Mouse (Mus musculus): ENCODE results near the gene Lrfn4. TPM values are rescaled to one million over a fixed set of nuclear protein-coding genes. Genes with fewer than 3 reads are reported as not detected.

The Lrfn4 gene
- total and polyA plus RNA-seq, 2 experiments from 2014 or later, result 17.1 to 164 TPM

GRCm38 (mm10) chr19:4570815-4571214, 44.7 kb downstream of the Lrfn4 start:
- Histone ChIP-seq H3K9ac (replicated peaks; ENCODE audit: low read length, poor library complexity, severe bottlenecking) (no peak overlapping the region), H3K27me3 (ENCODE audit: insufficient read depth, low read length) (no peaks in the 10 kb centered on the region), H3K4me3 (ENCODE audit: low read depth, low read length) (no peak overlapping the region), H3K9me3 (ENCODE audit: low read length) (no peaks in the 10 kb centered on the region), H3K27ac (ENCODE audit: low read depth, low read length) (no peak overlapping the region), H3K4me2 (ENCODE audit: low read depth, low read length, poor library complexity, severe bottlenecking) (no peak overlapping the region), H3K36me3 (ENCODE audit: insufficient read depth, low read length) (no peaks in the 10 kb centered on the region), H3K4me1 (ENCODE audit: insufficient read depth, low read length) (no peaks in the 10 kb centered on the region)
- no peak for ATAC-seq (ENCODE audit: low FRiP score)
- DNase-seq (ENCODE audit: low spot score), result no peak
- WGBS, result 88% methylated on average over 6 of the region's 6 CpGs
- no peak for TF ChIP-seq CTCF (IDR thresholded peaks at IDR 0.05)

- 83% methylated on average over 11 of the region's 11 CpGs for WGBS
- no peaks in the 10 kb centered on the region for H3K27me3 ChIP-seq (ENCODE audit: insufficient read depth, low read length)
- no peak overlapping the region for H3K27ac ChIP-seq (ENCODE audit: low read depth, low read length)
- no peak overlapping the region for H3K4me2 ChIP-seq (ENCODE audit: low read depth, low read length, poor library complexity, severe bottlenecking)
- H3K9me3 ChIP-seq (ENCODE audit: low read length), result no peaks in the 10 kb centered on the region
- no peak overlapping the region for H3K4me3 ChIP-seq (ENCODE audit: low read depth, low read length)
- ATAC-seq (ENCODE audit: low FRiP score) (no peak), DNase-seq (ENCODE audit: low spot score) (no peak)
- no peaks in the 10 kb centered on the region for H3K36me3 ChIP-seq (ENCODE audit: insufficient read depth, low read length)
- H3K9ac ChIP-seq (replicated peaks; ENCODE audit: low read length, poor library complexity, severe bottlenecking), result no peak overlapping the region
- TF ChIP-seq CTCF (IDR thresholded peaks at IDR 0.05), result no peak
- H3K4me1 ChIP-seq (ENCODE audit: insufficient read depth, low read length), result no peaks in the 10 kb centered on the region
These were observed 45.2 kb downstream of the Lrfn4 start for GRCm38 (mm10) chr19:4570237-4570613.

- no peaks in the 10 kb centered on the region for H3K9me3 ChIP-seq (ENCODE audit: low read length)
- H3K27me3 ChIP-seq (ENCODE audit: insufficient read depth, low read length), result no peaks in the 10 kb centered on the region
- no peaks in the 10 kb centered on the region for H3K4me1 ChIP-seq (ENCODE audit: insufficient read depth, low read length)
- no peaks in the 10 kb centered on the region for H3K36me3 ChIP-seq (ENCODE audit: insufficient read depth, low read length)
- H3K4me2 ChIP-seq (ENCODE audit: low read depth, low read length, poor library complexity, severe bottlenecking), result no peak overlapping the region
- no peak overlapping the region for H3K4me3 ChIP-seq (ENCODE audit: low read depth, low read length)
- no peak for ATAC-seq (ENCODE audit: low FRiP score)
- peak; percentile 40 for DNase-seq (ENCODE audit: low spot score)
- WGBS, result 77% methylated on average over 17 of the region's 17 CpGs
- no peak for TF ChIP-seq CTCF (IDR thresholded peaks at IDR 0.05)
- H3K9ac ChIP-seq (replicated peaks; ENCODE audit: low read length, poor library complexity, severe bottlenecking), result no peak overlapping the region
- H3K27ac ChIP-seq (ENCODE audit: low read depth, low read length), result no peak overlapping the region
These were observed 45.9 kb downstream of the Lrfn4 start for GRCm38 (mm10) chr19:4569356-4570236.

GRCm38 (mm10) chr19:4568832-4569231, 46.6 kb downstream of the Lrfn4 start:
- Histone ChIP-seq H3K36me3 (ENCODE audit: insufficient read depth, low read length) (no peaks in the 10 kb centered on the region), H3K4me1 (ENCODE audit: insufficient read depth, low read length) (no peaks in the 10 kb centered on the region), H3K27me3 (ENCODE audit: insufficient read depth, low read length) (no peaks in the 10 kb centered on the region), H3K9ac (replicated peaks; ENCODE audit: low read length, poor library complexity, severe bottlenecking) (no peak overlapping the region), H3K9me3 (ENCODE audit: low read length) (no peaks in the 10 kb centered on the region), H3K4me2 (ENCODE audit: low read depth, low read length, poor library complexity, severe bottlenecking) (no peak overlapping the region), H3K4me3 (ENCODE audit: low read depth, low read length) (no peak overlapping the region), H3K27ac (ENCODE audit: low read depth, low read length) (no peak overlapping the region)
- no peak for ATAC-seq (ENCODE audit: low FRiP score)
- DNase-seq (ENCODE audit: low spot score), result no peak
- 66% methylated on average over 4 of the region's 4 CpGs for WGBS
- TF ChIP-seq CTCF (IDR thresholded peaks at IDR 0.05), result no peak

- DNase-seq (ENCODE audit: low spot score) (no peak), ATAC-seq (ENCODE audit: low FRiP score) (no peak)
- H3K4me1 ChIP-seq (ENCODE audit: insufficient read depth, low read length), result no peaks in the 10 kb centered on the region
- TF ChIP-seq CTCF (IDR thresholded peaks at IDR 0.05), result no peak
- no peak overlapping the region for H3K27ac ChIP-seq (ENCODE audit: low read depth, low read length)
- H3K36me3 ChIP-seq (ENCODE audit: insufficient read depth, low read length), result no peaks in the 10 kb centered on the region
- no peak overlapping the region for H3K4me3 ChIP-seq (ENCODE audit: low read depth, low read length)
- no peak overlapping the region for H3K4me2 ChIP-seq (ENCODE audit: low read depth, low read length, poor library complexity, severe bottlenecking)
- 78% methylated on average over 2 of the region's 2 CpGs for WGBS
- no peaks in the 10 kb centered on the region for H3K9me3 ChIP-seq (ENCODE audit: low read length)
- no peaks in the 10 kb centered on the region for H3K27me3 ChIP-seq (ENCODE audit: insufficient read depth, low read length)
- no peak overlapping the region for H3K9ac ChIP-seq (replicated peaks; ENCODE audit: low read length, poor library complexity, severe bottlenecking)
These were observed 47.8 kb downstream of the Lrfn4 start for GRCm38 (mm10) chr19:4567665-4568064.

- 79% methylated on average over 2 of the region's 2 CpGs for WGBS
- Histone ChIP-seq H3K27me3 (ENCODE audit: insufficient read depth, low read length) (no peaks in the 10 kb centered on the region), H3K4me3 (ENCODE audit: low read depth, low read length) (no peak overlapping the region), H3K27ac (ENCODE audit: low read depth, low read length) (no peak overlapping the region), H3K9ac (replicated peaks; ENCODE audit: low read length, poor library complexity, severe bottlenecking) (no peak overlapping the region), H3K4me1 (ENCODE audit: insufficient read depth, low read length) (no peaks in the 10 kb centered on the region), H3K36me3 (ENCODE audit: insufficient read depth, low read length) (no peaks in the 10 kb centered on the region), H3K4me2 (ENCODE audit: low read depth, low read length, poor library complexity, severe bottlenecking) (no peak overlapping the region), H3K9me3 (ENCODE audit: low read length) (no peaks in the 10 kb centered on the region)
- no peak for TF ChIP-seq CTCF (IDR thresholded peaks at IDR 0.05)
- DNase-seq (ENCODE audit: low spot score), result no peak
- ATAC-seq (ENCODE audit: low FRiP score), result no peak
These were observed 48.6 kb downstream of the Lrfn4 start for GRCm38 (mm10) chr19:4566880-4567279.

All from midbrain, postnatal 0 days (tissue).